Mouse (Mus musculus): ENCODE results near the gene Oaf. TPM values are rescaled to one million over a fixed set of nuclear protein-coding genes. Genes with fewer than 3 reads are reported as not detected.

Oaf gene
- total RNA-seq, 2 experiments from 2014 or later = 19.2 to 20.3 TPM

- DNase-seq (ENCODE audit: low spot score in 2 of 2) = no peak
These were observed 6.3 kb upstream of the Oaf start for GRCm38 (mm10) chr9:43245801-43246570.

GRCm38 (mm10) chr9:43242432-43242831, 2.7 kb upstream of the Oaf start:
- DNase-seq (ENCODE audit: low spot score in 2 of 2) = no peak

- no peak for DNase-seq (ENCODE audit: low spot score in 2 of 2)
These were observed 2.3 kb upstream of the Oaf start for GRCm38 (mm10) chr9:43241970-43242369.

GRCm38 (mm10) chr9:43241291-43241690, 1.6 kb upstream of the Oaf start:
- DNase-seq (ENCODE audit: low spot score in 2 of 2) = no peak

- no peak for DNase-seq (ENCODE audit: low spot score in 2 of 2)
These were observed 836 bp upstream of the Oaf start for GRCm38 (mm10) chr9:43240594-43240900.

GRCm38 (mm10) chr9:43238631-43239545, 823 bp downstream of the Oaf start:
- DNase-seq (ENCODE audit: low spot score in 2 of 2) = no peak

GRCm38 (mm10) chr9:43238167-43238566, 1.5 kb downstream of the Oaf start:
- no peak for DNase-seq (ENCODE audit: low spot score in 2 of 2)

- DNase-seq (ENCODE audit: low spot score in 2 of 2) = no peak
These were observed 2.5 kb downstream of the Oaf start for GRCm38 (mm10) chr9:43237111-43237775.

GRCm38 (mm10) chr9:43236576-43236975, 3.1 kb downstream of the Oaf start:
- DNase-seq (ENCODE audit: low spot score in 2 of 2) = no peak

GRCm38 (mm10) chr9:43236106-43236505, 3.6 kb downstream of the Oaf start:
- DNase-seq (ENCODE audit: low spot score in 2 of 2) = no peak

- no peak for DNase-seq (ENCODE audit: low spot score in 2 of 2)
These were observed 4.4 kb downstream of the Oaf start for GRCm38 (mm10) chr9:43235336-43235735.

- no peak for DNase-seq (ENCODE audit: low spot score in 2 of 2)
These were observed 5.2 kb downstream of the Oaf start for GRCm38 (mm10) chr9:43234496-43234895.

GRCm38 (mm10) chr9:43233515-43233914, 6.2 kb downstream of the Oaf start:
- no peak for DNase-seq (ENCODE audit: low spot score in 2 of 2)

- DNase-seq (ENCODE audit: low spot score in 2 of 2) = no peak
These were observed 6.7 kb downstream of the Oaf start for GRCm38 (mm10) chr9:43233044-43233443.

- no peak for DNase-seq (ENCODE audit: low spot score in 2 of 2)
These were observed 7.4 kb downstream of the Oaf start for GRCm38 (mm10) chr9:43232286-43232685.

GRCm38 (mm10) chr9:43231805-43232204, 7.9 kb downstream of the Oaf start:
- no peak for DNase-seq (ENCODE audit: low spot score in 2 of 2)

- no peak for DNase-seq (ENCODE audit: low spot score in 2 of 2)
These were observed 8.8 kb downstream of the Oaf start for GRCm38 (mm10) chr9:43230886-43231285.

GRCm38 (mm10) chr9:43229962-43230361, 9.7 kb downstream of the Oaf start:
- DNase-seq (ENCODE audit: low spot score in 2 of 2) = no peak

GRCm38 (mm10) chr9:43229398-43229895, 10.3 kb downstream of the Oaf start:
- DNase-seq (ENCODE audit: low spot score in 2 of 2) = no peak

GRCm38 (mm10) chr9:43228745-43229144, 11.0 kb downstream of the Oaf start:
- DNase-seq (ENCODE audit: low spot score in 2 of 2) = no peak

- no peak for DNase-seq (ENCODE audit: low spot score in 2 of 2)
These were observed 12.1 kb downstream of the Oaf start for GRCm38 (mm10) chr9:43227626-43228025.

All from layer of hippocampus, adult 18-20 months (tissue).